Mouse (Mus musculus): ENCODE measurements at regions not wholly inside any gene's neighbourhood (a gene's known extent, or its start where the extent isn't known, plus 50 kb on each side); places are given as distances from the start of the nearest gene placed in this dataset.

GRCm38 (mm10) chr6:147755750-147756523, 280.3 kb downstream of the Ccdc91 start:
- DNase-seq = no peak

- no peak for DNase-seq
These were observed 283.9 kb downstream of the Ccdc91 start for GRCm38 (mm10) chr6:147759485-147759884.

- DNase-seq = no peak
These were observed 284.5 kb downstream of the Ccdc91 start for GRCm38 (mm10) chr6:147760113-147760512.

GRCm38 (mm10) chr6:147765241-147765640, 281.8 kb upstream of the Far2 start:
- no peak for DNase-seq

- DNase-seq = no peak
These were observed 277.9 kb upstream of the Far2 start for GRCm38 (mm10) chr6:147769180-147769579.

- DNase-seq = peak in 1 of 2 experiments; percentile 5
These were observed 277.0 kb upstream of the Far2 start for GRCm38 (mm10) chr6:147770034-147770433.

GRCm38 (mm10) chr6:147771411-147771810, 275.6 kb upstream of the Far2 start:
- peak; percentile 24 to 48 for DNase-seq

GRCm38 (mm10) chr6:147773904-147774303, 273.2 kb upstream of the Far2 start:
- no peak for DNase-seq

GRCm38 (mm10) chr6:147774626-147775025, 272.4 kb upstream of the Far2 start:
- DNase-seq = no peak

GRCm38 (mm10) chr6:147779466-147779865, 267.6 kb upstream of the Far2 start:
- DNase-seq = no peak

GRCm38 (mm10) chr6:147784249-147784648, 262.8 kb upstream of the Far2 start:
- DNase-seq = no peak

- DNase-seq = no peak
These were observed 262.2 kb upstream of the Far2 start for GRCm38 (mm10) chr6:147784854-147785253.

GRCm38 (mm10) chr6:147788095-147788494, 259.0 kb upstream of the Far2 start:
- DNase-seq = peak; percentile 29 to 42

GRCm38 (mm10) chr6:147789112-147789511, 257.9 kb upstream of the Far2 start:
- DNase-seq = peak in 1 of 2 experiments; percentile 4

GRCm38 (mm10) chr6:147793811-147794210, 253.2 kb upstream of the Far2 start:
- peak; percentile 49 to 71 for DNase-seq

- no peak for DNase-seq
These were observed 252.7 kb upstream of the Far2 start for GRCm38 (mm10) chr6:147794351-147794750.

- no peak for DNase-seq
These were observed 247.9 kb upstream of the Far2 start for GRCm38 (mm10) chr6:147799009-147799727.

- DNase-seq = no peak
These were observed 247.2 kb upstream of the Far2 start for GRCm38 (mm10) chr6:147799861-147800260.

GRCm38 (mm10) chr6:147800846-147801245, 246.2 kb upstream of the Far2 start:
- no peak for DNase-seq

GRCm38 (mm10) chr6:147803893-147804292, 243.2 kb upstream of the Far2 start:
- DNase-seq = no peak

GRCm38 (mm10) chr6:147810710-147811109, 236.3 kb upstream of the Far2 start:
- peak; percentile 83 to 86 for DNase-seq

- no peak for DNase-seq
These were observed 230.2 kb upstream of the Far2 start for GRCm38 (mm10) chr6:147816861-147817260.

GRCm38 (mm10) chr6:147817262-147817661, 229.8 kb upstream of the Far2 start:
- DNase-seq = no peak

- no peak for DNase-seq
These were observed 224.8 kb upstream of the Far2 start for GRCm38 (mm10) chr6:147822215-147822614.
